Mouse (Mus musculus) heart, embryonic 13.5 days (tissue): ENCODE measurements around the gene Crtc1. TPM values are rescaled to one million over a fixed set of nuclear protein-coding genes. Genes with fewer than 3 reads are reported as not detected.

Source experiments
- ATAC-seq: fragments of 200-750 bp; cut with Nextera tagmentation; 2 replicates; pipeline ENCODE4 v1.8.0; 2017; ENCODE audit warnings: moderate TSS enrichment; ENCODE audit not compliant: insufficient number of reproducible peaks, low FRiP score, low TSS enrichment; ENCODE audit errors: extremely low read depth
- H3K27ac ChIP-seq: fragments of 300-500 bp; sonication (generic); replicated peaks from 2 replicates; pipeline ENCODE4 v1.5.1; 2015; ENCODE audit warnings: moderate library complexity, mild to moderate bottlenecking, inconsistent platforms
- H3K27me3 ChIP-seq: fragments of 300-500 bp; sonication (generic); replicated peaks from 2 replicates; pipeline ENCODE4 v1.6.1; 2015; ENCODE audit warnings: mild to moderate bottlenecking, inconsistent platforms
- H3K36me3 ChIP-seq: fragments of 300-500 bp; sonication (generic); 2 replicates; pipeline ENCODE4 v1.6.1; 2015; ENCODE audit warnings: mild to moderate bottlenecking, inconsistent platforms
- H3K4me1 ChIP-seq: fragments of 300-500 bp; sonication (generic); 2 replicates; pipeline ENCODE4 v1.6.1; 2015; ENCODE audit warnings: inconsistent platforms
- H3K4me2 ChIP-seq: fragments of 300-500 bp; sonication (generic); 2 replicates; pipeline ENCODE4 v1.6.1; 2015; ENCODE audit warnings: inconsistent platforms, mild to moderate bottlenecking, moderate library complexity
- H3K4me3 ChIP-seq: fragments of 300-500 bp; sonication (generic); 2 replicates; pipeline ENCODE4 v1.5.1; 2015; ENCODE audit warnings: moderate library complexity, mild to moderate bottlenecking, inconsistent platforms
- H3K9ac ChIP-seq: fragments of 300-500 bp; sonication (generic); 2 replicates; pipeline ENCODE4 v1.6.1; 2015; ENCODE audit warnings: inconsistent platforms, mild to moderate bottlenecking, moderate library complexity
- H3K9me3 ChIP-seq: fragments of 300-500 bp; sonication (generic); 2 replicates; pipeline ENCODE4 v1.6.1; 2016; ENCODE audit warnings: inconsistent platforms
- WGBS: fragments of 180-500 bp; shearing (Covaris S2); methylation state at CpG from one replicate; pipeline ENCODE4 v1.1.7; 2015; ENCODE audit warnings: mixed read lengths; 5-methylcytosine and 5-hydroxymethylcytosine counted together
- polyA plus RNA-seq: library from polyadenylated mRNA; unstranded; fragments of >200 nt; fragmentation: Nextera tagmentation; extraction: Ambion mirVana; gene quantifications from 2 replicates; pipeline ENCODE4 v1.2.1, GENCODE M21; 2015

Crtc1 gene
- polyA plus RNA-seq, 1 experiment from 2014 or later, result 12.4 TPM

DNA sequence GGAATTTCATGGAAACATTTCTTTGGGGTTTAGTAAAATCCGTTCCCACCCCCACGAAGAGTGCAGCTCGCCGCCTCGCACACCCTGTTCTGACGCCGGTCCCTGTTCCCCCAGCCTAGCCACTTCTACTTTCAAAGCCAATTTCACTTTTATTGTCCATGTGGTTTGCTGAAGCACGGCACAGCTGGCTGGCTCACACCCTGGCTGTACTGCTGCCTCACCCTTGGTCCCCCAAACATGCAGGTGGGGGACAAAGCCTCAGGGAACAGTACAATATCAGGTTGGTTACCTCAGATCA is 23.1 kb upstream of the Crtc1 start:
- no peaks in the 10 kb centered on the region for H3K27me3 ChIP-seq
- H3K9ac ChIP-seq, result no peak overlapping the region

GRCm38 (mm10) chr8:70461765-70462515 is 22.6 kb upstream of the Crtc1 start:
- Histone ChIP-seq H3K27me3 (no peaks in the 10 kb centered on the region), H3K27ac (no peak overlapping the region), H3K9me3 (peaks cover 3% of the 10 kb centered on the region; the same call in 1 of the 2 replicates), H3K4me3 (no peak overlapping the region), H3K4me2 (no peak overlapping the region), H3K4me1 (peaks cover 50% of the 10 kb centered on the region), H3K36me3 (peaks cover 17% of the 10 kb centered on the region), H3K9ac (no peak overlapping the region)
- no peak for ATAC-seq
- 72% methylated on average over 16 of the region's 16 CpGs for WGBS

More for the DNA sequence above, 23.1 kb upstream of the Crtc1 start:
- Histone ChIP-seq H3K4me3 (no peak overlapping the region), H3K4me1 (peaks cover 51% of the 10 kb centered on the region), H3K4me2 (no peak overlapping the region), H3K9me3 (peaks cover 3% of the 10 kb centered on the region; the same call in 1 of the 2 replicates), H3K27ac (no peak overlapping the region), H3K36me3 (peaks cover 17% of the 10 kb centered on the region)
- ATAC-seq, result no peak
- WGBS, result 93% methylated on average over 8 of the region's 8 CpGs

GRCm38 (mm10) chr8:70460606-70461005 is 21.2 kb upstream of the Crtc1 start:
- ATAC-seq, result no peak
- Histone ChIP-seq H3K9ac (peak overlapping the region; percentile 14; the same call in 1 of the 2 replicates), H3K36me3 (peaks cover 10% of the 10 kb centered on the region), H3K27me3 (no peaks in the 10 kb centered on the region), H3K9me3 (peaks cover 3% of the 10 kb centered on the region; the same call in 1 of the 2 replicates), H3K4me2 (peak overlapping the region; percentile 13; the same call in 1 of the 2 replicates), H3K27ac (peak overlapping the region; percentile 36; the same call in 1 of the 2 replicates), H3K4me3 (no peak overlapping the region), H3K4me1 (peaks cover 40% of the 10 kb centered on the region)
- 58% methylated on average over 9 of the region's 9 CpGs for WGBS

GRCm38 (mm10) chr8:70460199-70460598 is 20.8 kb upstream of the Crtc1 start:
- Histone ChIP-seq H3K4me1 (peaks cover 40% of the 10 kb centered on the region), H3K27ac (peak overlapping the region; percentile 36; the same call in 1 of the 2 replicates), H3K27me3 (no peaks in the 10 kb centered on the region), H3K36me3 (peaks cover 9% of the 10 kb centered on the region; the same call in 1 of the 2 replicates), H3K9me3 (peaks cover 3% of the 10 kb centered on the region; the same call in 1 of the 2 replicates), H3K4me2 (peak overlapping the region; percentile 13; the same call in 1 of the 2 replicates), H3K4me3 (no peak overlapping the region), H3K9ac (peak overlapping the region; percentile 14; the same call in 1 of the 2 replicates)
- ATAC-seq, result no peak
- 86% methylated on average over 5 of the region's 5 CpGs for WGBS

- H3K4me1 ChIP-seq, result peaks cover 40% of the 10 kb centered on the region
- H3K27ac ChIP-seq, result no peak overlapping the region
- peaks cover 9% of the 10 kb centered on the region; the same call in 1 of the 2 replicates for H3K36me3 ChIP-seq
- H3K9ac ChIP-seq, result no peak overlapping the region
- 91% methylated on average over 2 of the region's 2 CpGs for WGBS
- ATAC-seq, result no peak
- no peaks in the 10 kb centered on the region for H3K27me3 ChIP-seq
- H3K4me2 ChIP-seq, result no peak overlapping the region
- H3K4me3 ChIP-seq, result no peak overlapping the region
- peaks cover 3% of the 10 kb centered on the region; the same call in 1 of the 2 replicates for H3K9me3 ChIP-seq
Observed at GRCm38 (mm10) chr8:70459636-70460035, 20.3 kb upstream of the Crtc1 start.

GRCm38 (mm10) chr8:70458462-70458861 is 19.1 kb upstream of the Crtc1 start:
- H3K4me3 ChIP-seq, result no peak overlapping the region
- H3K9ac ChIP-seq, result no peak overlapping the region
- no peak overlapping the region for H3K4me2 ChIP-seq
- H3K27ac ChIP-seq, result no peak overlapping the region
- no peak for ATAC-seq
- 59% methylated on average over 3 of the region's 3 CpGs for WGBS
- peaks cover 3% of the 10 kb centered on the region; the same call in 1 of the 2 replicates for H3K9me3 ChIP-seq
- H3K27me3 ChIP-seq, result no peaks in the 10 kb centered on the region
- H3K4me1 ChIP-seq, result peaks cover 49% of the 10 kb centered on the region
- peaks cover 9% of the 10 kb centered on the region; the same call in 1 of the 2 replicates for H3K36me3 ChIP-seq

- 0 out of 2 replicates have a peak, but pooled peaks cover 1% of the 10 kb centered on the region for H3K27me3 ChIP-seq
- no peak overlapping the region for H3K4me2 ChIP-seq
- H3K36me3 ChIP-seq, result peaks cover 9% of the 10 kb centered on the region; the same call in 1 of the 2 replicates
- no peak overlapping the region for H3K27ac ChIP-seq
- H3K9me3 ChIP-seq, result peaks cover 3% of the 10 kb centered on the region; the same call in 1 of the 2 replicates
- no peak for ATAC-seq
- H3K4me3 ChIP-seq, result no peak overlapping the region
- peaks cover 52% of the 10 kb centered on the region for H3K4me1 ChIP-seq
- 87% methylated on average over 6 of the region's 6 CpGs for WGBS
- no peak overlapping the region for H3K9ac ChIP-seq
Observed at GRCm38 (mm10) chr8:70457882-70458281, 18.5 kb upstream of the Crtc1 start.

DNA sequence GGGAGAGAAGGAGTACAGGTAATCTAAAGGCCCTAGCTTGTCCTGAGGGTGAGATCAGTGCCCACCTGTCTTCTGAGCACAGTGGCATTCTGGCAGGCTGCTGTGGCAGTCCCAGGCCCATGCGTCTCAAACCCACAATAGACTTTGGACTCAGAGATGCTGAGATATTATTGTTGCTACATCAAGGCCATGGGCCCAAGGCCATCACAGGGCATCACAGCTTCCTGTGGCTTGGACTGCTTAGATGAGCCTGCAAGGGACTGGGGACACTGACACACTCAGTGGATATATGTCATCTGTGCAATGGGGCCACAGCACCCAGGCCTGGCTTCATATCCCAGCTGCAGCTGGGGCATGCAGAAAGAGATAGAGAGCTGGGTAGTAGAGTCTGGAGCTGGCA is 17.6 kb upstream of the Crtc1 start:
- H3K27ac ChIP-seq, result no peak overlapping the region
- H3K9ac ChIP-seq, result 0 out of 2 replicates have a peak overlapping the region, but pooled peaks have one; percentile 3
- H3K4me3 ChIP-seq, result no peak overlapping the region
- 96% methylated on average over 1 of the region's 1 CpGs for WGBS
- peaks cover 54% of the 10 kb centered on the region for H3K4me1 ChIP-seq
- no peak for ATAC-seq
- H3K27me3 ChIP-seq, result peaks cover 7% of the 10 kb centered on the region; the same call in 1 of the 2 replicates
- peaks cover 3% of the 10 kb centered on the region; the same call in 1 of the 2 replicates for H3K9me3 ChIP-seq
- peaks cover 15% of the 10 kb centered on the region for H3K36me3 ChIP-seq
- H3K4me2 ChIP-seq, result no peak overlapping the region

GRCm38 (mm10) chr8:70453852-70454251 is 14.5 kb upstream of the Crtc1 start:
- Histone ChIP-seq H3K9me3 (no peaks in the 10 kb centered on the region), H3K4me3 (no peak overlapping the region), H3K36me3 (peaks cover 30% of the 10 kb centered on the region), H3K27me3 (peaks cover 21% of the 10 kb centered on the region), H3K4me1 (peaks cover 43% of the 10 kb centered on the region), H3K9ac (peak overlapping the region; percentile 70), H3K4me2 (no peak overlapping the region), H3K27ac (peak overlapping the region; percentile 75)
- 46% methylated on average over 5 of the region's 5 CpGs for WGBS
- ATAC-seq, result no peak

- peaks cover 30% of the 10 kb centered on the region for H3K36me3 ChIP-seq
- H3K27ac ChIP-seq, result no peak overlapping the region
- H3K9me3 ChIP-seq, result no peaks in the 10 kb centered on the region
- H3K4me3 ChIP-seq, result no peak overlapping the region
- peak overlapping the region; percentile 22 for H3K4me2 ChIP-seq
- no peak for ATAC-seq
- peaks cover 21% of the 10 kb centered on the region for H3K27me3 ChIP-seq
- WGBS, result 38% methylated on average over 52 of the region's 52 CpGs
- H3K9ac ChIP-seq, result 0 out of 2 replicates have a peak overlapping the region, but pooled peaks have one; percentile 70
- peaks cover 53% of the 10 kb centered on the region for H3K4me1 ChIP-seq
Observed at GRCm38 (mm10) chr8:70452196-70452966, 13.0 kb upstream of the Crtc1 start.
